Mouse (Mus musculus) midbrain, embryonic 11.5 days (tissue): ENCODE measurements at regions not wholly inside any gene's neighbourhood (a gene's known extent, or its start where the extent isn't known, plus 50 kb on each side); places are given as distances from the start of the nearest gene placed in this dataset.
A peak's percentile ranks its signal among the peaks of the same experiment; 100 is the strongest.

Experiments used
- ATAC-seq: fragments of 200-750 bp; cut with Nextera tagmentation; 2 replicates; pipeline ENCODE4 v1.8.0; 2017; ENCODE audit warnings: moderate TSS enrichment, moderate library complexity; ENCODE audit not compliant: low FRiP score
- DNase-seq: peaks from one replicate; pipeline ENCODE4 v3.0.0; 2015; ENCODE audit warnings: low spot score; ENCODE audit errors: missing footprints
- H3K27ac ChIP-seq: fragments of 300-500 bp; sonication (generic); 2 replicates; pipeline ENCODE4 v1.5.1; 2014; ENCODE audit warnings: low read depth, low read length
- H3K27me3 ChIP-seq: fragments of 300-500 bp; sonication (generic); 2 replicates; pipeline ENCODE4 v1.6.1; 2014; ENCODE audit warnings: mild to moderate bottlenecking, low read length, moderate library complexity, mixed read lengths; ENCODE audit not compliant: control insufficient read depth, insufficient read depth
- H3K36me3 ChIP-seq: fragments of 300-500 bp; sonication (generic); 2 replicates; pipeline ENCODE4 v1.6.1; 2014; ENCODE audit warnings: mild to moderate bottlenecking, low read length, moderate library complexity, mixed read lengths; ENCODE audit not compliant: control insufficient read depth, insufficient read depth
- H3K4me1 ChIP-seq: fragments of 300-500 bp; sonication (generic); 2 replicates; pipeline ENCODE4 v1.6.1; 2014; ENCODE audit warnings: low read length; ENCODE audit not compliant: control insufficient read depth, insufficient read depth
- H3K4me2 ChIP-seq: fragments of 300-500 bp; sonication (generic); 2 replicates; pipeline ENCODE4 v1.6.1; 2014; ENCODE audit warnings: mild to moderate bottlenecking, moderate library complexity
- H3K4me3 ChIP-seq: fragments of 300-500 bp; sonication (generic); 2 replicates; pipeline ENCODE4 v1.5.1; 2014; ENCODE audit warnings: low read depth, low read length
- H3K9ac ChIP-seq: fragments of 300-500 bp; sonication (generic); 2 replicates; pipeline ENCODE4 v1.6.1; 2014; ENCODE audit warnings: low read length
- H3K9me3 ChIP-seq: fragments of 300-500 bp; sonication (generic); 2 replicates; pipeline ENCODE4 v1.6.1; 2016; ENCODE audit warnings: low read length; ENCODE audit not compliant: control insufficient read depth
- WGBS: fragments of 180-500 bp; shearing (Covaris S2); extraction: QIAGEN DNeasy Blood & Tissue Kit; methylation state at CpG from one replicate; pipeline ENCODE4 v1.1.7; 2014; 5-methylcytosine and 5-hydroxymethylcytosine counted together

DNA sequence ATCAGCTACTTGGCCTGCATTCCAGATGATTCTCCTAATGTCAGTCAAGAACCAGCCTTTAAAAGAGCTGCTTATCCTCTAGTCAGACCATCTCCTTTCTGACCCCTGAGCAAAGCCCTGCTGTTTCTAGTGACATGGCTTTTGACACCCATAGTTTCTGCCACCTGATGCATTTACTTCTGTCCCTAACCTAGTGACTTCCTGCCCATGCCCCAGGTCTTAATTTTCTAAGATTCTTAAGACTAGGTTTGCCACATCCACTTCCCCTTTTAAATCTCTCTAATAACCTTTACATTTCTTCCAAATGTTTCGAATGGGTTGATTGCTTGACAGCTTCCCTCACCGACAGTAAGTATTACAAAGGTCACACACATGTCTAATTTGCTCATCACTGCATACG is 321.1 kb upstream of the Trib2 start:
- H3K27me3 ChIP-seq, result no peaks in the 10 kb centered on the region
- H3K4me3 ChIP-seq, result no peak overlapping the region
- no peak for DNase-seq
- H3K36me3 ChIP-seq, result no peaks in the 10 kb centered on the region
- peaks cover 2% of the 10 kb centered on the region; the same call in 1 of the 2 replicates for H3K4me1 ChIP-seq
- no peak overlapping the region for H3K9ac ChIP-seq
- H3K27ac ChIP-seq, result no peak overlapping the region
- H3K4me2 ChIP-seq, result no peak overlapping the region
- WGBS, result 83% methylated on average over 3 of the region's 3 CpGs
- no peak for ATAC-seq
- no peaks in the 10 kb centered on the region for H3K9me3 ChIP-seq

DNA sequence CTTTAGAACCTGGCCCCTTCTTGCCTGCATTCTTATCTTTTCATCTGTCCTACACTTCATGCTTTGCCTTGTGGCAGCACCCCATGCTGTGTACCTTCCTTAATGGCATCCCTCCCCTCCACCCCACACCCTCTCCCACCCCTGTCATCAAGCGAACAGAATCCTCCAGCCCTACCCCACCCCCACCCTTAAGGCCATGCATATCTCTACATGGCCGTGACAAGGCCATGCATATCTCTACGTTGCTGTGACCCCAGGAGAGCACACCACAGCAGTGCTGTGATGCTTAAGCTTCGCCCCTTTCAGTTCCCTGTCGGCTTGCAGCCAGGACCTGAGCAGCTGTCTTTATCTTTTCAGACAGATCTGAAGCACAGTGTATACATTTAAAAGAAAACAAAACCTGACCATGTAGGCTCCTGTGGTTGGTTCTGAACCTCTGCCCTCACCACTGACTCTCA is 319.5 kb upstream of the Trib2 start:
- no peaks in the 10 kb centered on the region for H3K9me3 ChIP-seq
- no peaks in the 10 kb centered on the region for H3K36me3 ChIP-seq
- H3K27ac ChIP-seq, result no peak overlapping the region
- WGBS, result 22% methylated on average over 5 of the region's 5 CpGs
- DNase-seq (no peak), ATAC-seq (peak; percentile 24; the same call in 1 of the 2 replicates)
- no peak overlapping the region for H3K9ac ChIP-seq
- peaks cover 2% of the 10 kb centered on the region; the same call in 1 of the 2 replicates for H3K4me1 ChIP-seq
- H3K4me2 ChIP-seq, result no peak overlapping the region
- no peaks in the 10 kb centered on the region for H3K27me3 ChIP-seq
- no peak overlapping the region for H3K4me3 ChIP-seq

DNA sequence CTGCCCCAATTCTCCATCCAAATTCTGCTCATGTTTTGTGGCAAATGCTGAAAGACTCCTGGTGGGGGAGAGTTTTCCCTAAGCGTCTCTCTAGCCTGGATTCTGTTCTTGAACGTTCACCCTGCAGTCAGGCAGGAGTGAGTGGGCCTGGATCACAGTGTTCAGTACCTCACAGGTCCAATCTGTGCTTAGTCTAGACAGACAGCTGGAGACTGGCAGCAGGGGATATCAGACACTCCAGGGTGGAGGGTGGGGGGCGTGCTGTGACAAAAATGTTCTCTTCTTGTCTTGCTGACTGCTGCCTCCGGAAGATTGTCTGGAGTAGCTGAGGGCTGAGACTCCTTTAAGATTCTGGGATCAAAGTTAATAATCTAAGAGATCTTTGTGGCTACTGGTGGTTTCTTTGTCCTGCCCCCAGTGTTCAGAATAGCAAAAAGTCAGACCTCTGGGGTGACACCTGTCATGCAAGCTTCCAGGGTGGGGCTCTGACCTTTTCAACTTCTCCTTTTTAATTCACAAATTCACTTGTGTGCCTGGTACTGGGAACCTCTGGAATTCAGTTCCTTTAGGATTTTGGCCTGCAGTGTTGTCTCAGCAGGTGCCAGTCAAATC is 319.0 kb upstream of the Trib2 start:
- no peak for DNase-seq
- WGBS, result 41% methylated on average over 4 of the region's 4 CpGs
- Histone ChIP-seq H3K4me2 (no peak overlapping the region), H3K27ac (no peak overlapping the region), H3K4me3 (no peak overlapping the region), H3K4me1 (peaks cover 2% of the 10 kb centered on the region; the same call in 1 of the 2 replicates), H3K9ac (no peak overlapping the region), H3K27me3 (no peaks in the 10 kb centered on the region), H3K36me3 (no peaks in the 10 kb centered on the region), H3K9me3 (no peaks in the 10 kb centered on the region)
- ATAC-seq, result no peak

DNA sequence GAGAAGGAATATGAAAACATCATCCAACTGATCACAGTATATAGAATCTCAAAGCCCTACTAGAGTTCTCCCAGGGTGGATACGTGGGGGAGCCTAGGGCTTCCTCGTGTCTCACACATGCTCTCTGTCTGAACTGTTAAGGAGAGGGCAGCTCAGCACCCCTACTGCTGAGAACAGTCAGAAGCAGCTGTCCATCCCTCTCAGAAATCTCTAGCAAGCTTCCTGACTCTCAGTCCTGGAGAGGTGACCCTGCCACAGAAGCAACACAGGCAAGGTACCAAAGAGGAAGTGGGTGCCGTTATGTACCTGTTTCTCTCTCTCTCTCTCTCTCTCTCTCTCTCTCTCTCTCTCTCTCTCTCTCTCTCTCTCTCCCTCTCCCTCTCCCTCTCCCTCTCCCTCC is 317.7 kb upstream of the Trib2 start:
- 70% methylated on average over 3 of the region's 3 CpGs for WGBS
- H3K36me3 ChIP-seq, result no peaks in the 10 kb centered on the region

DNA sequence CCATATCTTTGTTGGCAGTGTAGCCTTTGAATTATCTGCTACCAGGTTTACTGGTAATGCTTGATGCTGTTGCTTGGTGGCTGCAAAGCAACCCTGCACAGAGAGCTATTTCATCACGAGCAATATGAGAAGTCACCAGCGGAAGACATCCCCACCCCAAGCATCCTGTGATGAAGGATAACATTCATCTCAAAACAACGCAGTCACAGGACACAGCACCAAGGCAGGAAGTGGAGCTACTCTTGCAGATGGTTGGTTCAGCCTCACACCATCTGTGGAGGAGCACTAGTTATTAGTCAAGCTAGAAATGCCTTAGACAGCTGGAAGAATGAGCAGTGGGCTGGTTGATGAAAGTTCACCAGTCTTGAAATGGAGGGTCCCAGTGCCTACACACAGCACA is 316.5 kb upstream of the Trib2 start:
- no peak overlapping the region for H3K4me3 ChIP-seq
- no peak overlapping the region for H3K4me2 ChIP-seq
- no peaks in the 10 kb centered on the region for H3K9me3 ChIP-seq
- H3K27me3 ChIP-seq, result no peaks in the 10 kb centered on the region
- peaks cover 2% of the 10 kb centered on the region; the same call in 1 of the 2 replicates for H3K4me1 ChIP-seq
- DNase-seq (no peak), ATAC-seq (no peak)
- no peaks in the 10 kb centered on the region for H3K36me3 ChIP-seq
- 83% methylated on average over 3 of the region's 3 CpGs for WGBS
- no peak overlapping the region for H3K27ac ChIP-seq
- H3K9ac ChIP-seq, result no peak overlapping the region

More for the DNA sequence above, 317.7 kb upstream of the Trib2 start:
- H3K9me3 ChIP-seq, result no peaks in the 10 kb centered on the region
- H3K4me2 ChIP-seq, result no peak overlapping the region
- no peak for ATAC-seq
- H3K9ac ChIP-seq, result no peak overlapping the region
- H3K4me3 ChIP-seq, result no peak overlapping the region
- no peaks in the 10 kb centered on the region for H3K27me3 ChIP-seq
- H3K27ac ChIP-seq, result no peak overlapping the region
- no peak for DNase-seq
- H3K4me1 ChIP-seq, result peaks cover 2% of the 10 kb centered on the region; the same call in 1 of the 2 replicates

DNA sequence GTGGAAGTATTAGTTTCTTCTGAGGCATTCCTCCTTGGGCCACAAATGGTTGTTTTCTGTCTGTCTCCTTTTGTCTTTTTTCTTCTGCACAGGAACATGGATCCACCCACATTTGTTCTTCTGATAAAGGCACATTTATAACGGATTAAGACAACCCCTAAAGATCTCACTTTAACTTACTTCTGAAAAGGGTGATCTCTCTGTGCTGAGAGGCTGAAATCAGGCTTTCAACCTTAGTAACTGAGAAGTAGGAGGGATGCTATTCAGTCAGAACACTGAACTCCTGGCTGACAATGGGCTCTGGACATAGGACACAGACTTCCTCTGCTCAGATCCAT is 315.0 kb upstream of the Trib2 start:
- no peaks in the 10 kb centered on the region for H3K36me3 ChIP-seq
- H3K27me3 ChIP-seq, result no peaks in the 10 kb centered on the region
- no peak for ATAC-seq
- H3K27ac ChIP-seq, result no peak overlapping the region
- peaks cover 2% of the 10 kb centered on the region; the same call in 1 of the 2 replicates for H3K4me1 ChIP-seq
- no peak overlapping the region for H3K4me2 ChIP-seq
- no peak overlapping the region for H3K4me3 ChIP-seq
- no peak for DNase-seq
- 27% methylated on average over 1 of the region's 1 CpGs for WGBS
- H3K9me3 ChIP-seq, result no peaks in the 10 kb centered on the region
- H3K9ac ChIP-seq, result no peak overlapping the region

DNA sequence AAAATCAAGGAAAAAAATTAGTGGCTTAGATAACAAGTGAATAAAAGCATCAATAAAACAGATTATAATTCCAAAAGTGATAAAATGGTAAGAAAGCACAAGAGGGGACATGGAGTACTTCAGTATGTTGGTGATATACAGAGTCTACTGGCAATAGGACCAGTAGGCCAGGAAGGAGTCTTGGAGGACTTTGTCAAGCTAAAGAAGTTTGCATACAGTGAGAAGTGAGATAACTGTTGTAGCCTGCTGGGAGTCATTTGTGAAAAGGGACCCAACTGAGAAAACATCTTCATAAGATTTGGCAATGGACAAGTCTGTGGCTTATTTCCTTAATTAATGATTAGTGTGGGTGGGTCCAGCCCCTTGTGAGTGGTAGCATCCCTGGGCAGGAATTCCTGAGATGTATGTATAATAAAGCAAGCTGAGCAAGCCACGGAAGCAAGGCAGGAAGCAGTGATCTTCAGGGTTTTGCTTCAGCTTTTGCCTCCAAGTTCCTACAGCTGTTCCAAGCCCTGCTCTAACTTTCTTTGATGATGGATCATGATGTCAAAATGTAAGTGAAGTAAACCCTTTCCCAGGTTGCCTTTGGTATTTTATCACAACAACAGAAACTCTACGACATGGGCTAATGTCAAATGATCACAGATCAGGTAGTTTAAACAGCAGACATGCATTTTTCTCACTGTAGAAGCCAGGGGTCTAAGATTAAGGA is 314.5 kb upstream of the Trib2 start:
- H3K36me3 ChIP-seq, result no peaks in the 10 kb centered on the region
- no peak overlapping the region for H3K27ac ChIP-seq
- no peak for ATAC-seq
- no peaks in the 10 kb centered on the region for H3K27me3 ChIP-seq
- H3K9ac ChIP-seq, result no peak overlapping the region
- H3K4me2 ChIP-seq, result no peak overlapping the region
- no peak overlapping the region for H3K4me3 ChIP-seq
- 74% methylated on average over 2 of the region's 2 CpGs for WGBS
- H3K4me1 ChIP-seq, result peaks cover 2% of the 10 kb centered on the region; the same call in 1 of the 2 replicates
- DNase-seq, result no peak
- H3K9me3 ChIP-seq, result no peaks in the 10 kb centered on the region

DNA sequence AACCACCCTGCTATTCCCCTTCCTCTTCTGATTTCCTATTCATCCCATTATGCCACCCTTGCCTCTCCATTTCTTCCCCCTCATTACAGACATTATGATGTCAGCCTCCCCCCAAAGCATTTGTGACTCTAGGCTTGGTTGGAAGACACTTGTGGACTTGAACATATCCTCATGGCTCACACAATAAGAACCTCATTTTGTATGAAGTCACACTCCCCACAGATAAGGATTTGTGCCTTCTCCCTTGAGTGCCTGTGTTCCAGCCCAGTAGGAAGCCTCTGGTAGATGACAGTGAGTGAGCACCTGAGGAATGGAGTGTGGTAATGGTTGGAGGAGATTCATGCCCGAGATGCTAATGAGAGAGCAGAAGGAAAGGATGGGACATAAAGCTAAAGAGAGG is 313.9 kb upstream of the Trib2 start:
- Histone ChIP-seq H3K9ac (no peak overlapping the region), H3K9me3 (no peaks in the 10 kb centered on the region), H3K4me3 (no peak overlapping the region), H3K4me1 (no peaks in the 10 kb centered on the region), H3K4me2 (no peak overlapping the region), H3K27me3 (no peaks in the 10 kb centered on the region), H3K36me3 (no peaks in the 10 kb centered on the region), H3K27ac (no peak overlapping the region)
- WGBS, result 68% methylated on average over 1 of the region's 1 CpGs
- DNase-seq (no peak), ATAC-seq (no peak)

DNA sequence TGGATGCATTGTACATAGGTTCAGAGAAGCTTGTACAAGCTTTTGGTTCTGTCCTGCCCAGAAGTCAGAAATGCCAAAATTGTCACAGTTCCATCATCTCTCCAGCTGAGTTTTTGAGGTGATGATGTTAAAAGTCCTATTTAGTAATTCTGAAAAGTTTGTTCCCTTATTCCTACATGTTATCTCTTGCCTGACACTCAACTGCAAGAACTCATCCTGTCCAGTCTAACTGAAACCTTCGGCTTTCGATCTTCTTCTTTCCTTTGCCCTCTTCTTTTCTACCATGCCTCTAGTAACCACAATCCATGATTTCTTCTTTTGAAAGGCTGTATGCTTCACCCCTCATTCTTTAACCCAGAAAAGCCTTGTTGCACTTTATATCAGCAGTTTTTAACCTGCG is 313.2 kb upstream of the Trib2 start:
- no peaks in the 10 kb centered on the region for H3K27me3 ChIP-seq
- no peaks in the 10 kb centered on the region for H3K36me3 ChIP-seq
- H3K27ac ChIP-seq, result no peak overlapping the region
- 97% methylated on average over 3 of the region's 3 CpGs for WGBS
- ATAC-seq (no peak), DNase-seq (no peak)
- H3K9me3 ChIP-seq, result no peaks in the 10 kb centered on the region
- H3K4me3 ChIP-seq, result no peak overlapping the region
- H3K4me2 ChIP-seq, result no peak overlapping the region
- no peaks in the 10 kb centered on the region for H3K4me1 ChIP-seq
- no peak overlapping the region for H3K9ac ChIP-seq
